Mouse (Mus musculus): ENCODE measurements around the gene Syngr4. TPM values are rescaled to one million over a fixed set of nuclear protein-coding genes. Genes with fewer than 3 reads are reported as not detected.

Gene Syngr4
- polyA plus RNA-seq, 1 experiment, result 0.23 TPM

GRCm38 (mm10) chr7:45859008-45859407 is 37.5 kb downstream of the Syngr4 start:
- no peaks in the 10 kb centered on the region for H3K79me2 ChIP-seq (ENCODE audit: control insufficient read depth, insufficient read depth)
- TF ChIP-seq MYOD1 (IDR thresholded peaks at IDR 0.05; ENCODE audit: control insufficient read depth in 1 of 3, insufficient read length in 2 of 3, low read depth in 2 of 3) (no peak), TCF3 (IDR thresholded peaks at IDR 0.05; ENCODE audit: insufficient read length, low read depth) (no peak), E2F4 (IDR thresholded peaks at IDR 0.05; ENCODE audit: insufficient read depth) (no peak), POLR2A (IDR thresholded peaks at IDR 0.05; ENCODE audit: insufficient read length, low read depth) (no peak), POLR2AphosphoS2 (IDR thresholded peaks at IDR 0.05; ENCODE audit: insufficient read length, low read depth) (no peak), SRF (IDR thresholded peaks at IDR 0.05; ENCODE audit: control insufficient read depth, insufficient read length, low read depth) (no peak), MYOG (IDR thresholded peaks at IDR 0.05; ENCODE audit: control insufficient read depth in 1 of 3, insufficient read depth in 1 of 3, insufficient read length in 2 of 3, low read depth in 2 of 3) (no peak), REST (IDR thresholded peaks at IDR 0.05; ENCODE audit: insufficient read depth, insufficient read length) (no peak), MAX (IDR thresholded peaks at IDR 0.05; ENCODE audit: low read depth) (no peak)
- no peaks in the 10 kb centered on the region for H3K27me3 ChIP-seq (ENCODE audit: control insufficient read depth, insufficient read depth, insufficient read length)
- H3K36me3 ChIP-seq (ENCODE audit: control insufficient read depth, insufficient read depth), result no peaks in the 10 kb centered on the region
- no peak overlapping the region for H3K4me3 ChIP-seq
- H3K4me2 ChIP-seq (ENCODE audit: low read depth), result no peak overlapping the region
- H3ac ChIP-seq (ENCODE audit: control insufficient read depth, insufficient read length), result no peak overlapping the region

- H3K4me2 ChIP-seq (ENCODE audit: low read depth), result no peak overlapping the region
- H3ac ChIP-seq (ENCODE audit: control insufficient read depth, insufficient read length), result no peak overlapping the region
- H3K27me3 ChIP-seq (ENCODE audit: control insufficient read depth, insufficient read depth, insufficient read length), result no peaks in the 10 kb centered on the region
- H3K36me3 ChIP-seq (ENCODE audit: control insufficient read depth, insufficient read depth), result no peaks in the 10 kb centered on the region
- no peak overlapping the region for H3K4me3 ChIP-seq
- H3K79me2 ChIP-seq (ENCODE audit: control insufficient read depth, insufficient read depth), result no peaks in the 10 kb centered on the region
- TF ChIP-seq MYOD1 (IDR thresholded peaks at IDR 0.05; ENCODE audit: control insufficient read depth in 1 of 3, insufficient read length in 2 of 3, low read depth in 2 of 3) (no peak), MYOG (IDR thresholded peaks at IDR 0.05; ENCODE audit: control insufficient read depth in 1 of 3, insufficient read depth in 1 of 3, insufficient read length in 2 of 3, low read depth in 2 of 3) (no peak), REST (IDR thresholded peaks at IDR 0.05; ENCODE audit: insufficient read depth, insufficient read length) (no peak), E2F4 (IDR thresholded peaks at IDR 0.05; ENCODE audit: insufficient read depth) (no peak), MAX (IDR thresholded peaks at IDR 0.05; ENCODE audit: low read depth) (no peak), CEBPB (IDR thresholded peaks at IDR 0.05; ENCODE audit: insufficient read depth, poor library complexity, severe bottlenecking) (no peak), POLR2AphosphoS2 (IDR thresholded peaks at IDR 0.05; ENCODE audit: insufficient read length, low read depth) (no peak), POLR2A (IDR thresholded peaks at IDR 0.05; ENCODE audit: insufficient read length, low read depth) (no peak), USF1 (IDR thresholded peaks at IDR 0.05; ENCODE audit: low read depth) (no peak), SRF (IDR thresholded peaks at IDR 0.05; ENCODE audit: control insufficient read depth, insufficient read length, low read depth) (no peak), TCF12 (IDR thresholded peaks at IDR 0.05; ENCODE audit: insufficient read depth, poor library complexity, severe bottlenecking) (no peak), TCF3 (IDR thresholded peaks at IDR 0.05; ENCODE audit: insufficient read length, low read depth) (no peak)
Measured at GRCm38 (mm10) chr7:45856950-45857901, 39.3 kb downstream of the Syngr4 start.

GRCm38 (mm10) chr7:45853089-45853488 is 43.4 kb downstream of the Syngr4 start:
- Histone ChIP-seq H3K79me2 (ENCODE audit: control insufficient read depth, insufficient read depth) (no peaks in the 10 kb centered on the region), H3K4me2 (ENCODE audit: low read depth) (no peak overlapping the region), H3K36me3 (ENCODE audit: control insufficient read depth, insufficient read depth) (no peaks in the 10 kb centered on the region), H3K27me3 (ENCODE audit: control insufficient read depth, insufficient read depth, insufficient read length) (no peaks in the 10 kb centered on the region), H3ac (ENCODE audit: control insufficient read depth, insufficient read length) (no peak overlapping the region), H3K4me3 (no peak overlapping the region)
- no peak for TF ChIP-seq E2F4 (IDR thresholded peaks at IDR 0.05; ENCODE audit: insufficient read depth)
- TF ChIP-seq CEBPB (IDR thresholded peaks at IDR 0.05; ENCODE audit: insufficient read depth, poor library complexity, severe bottlenecking), result no peak
- no peak for TF ChIP-seq POLR2A (IDR thresholded peaks at IDR 0.05; ENCODE audit: insufficient read length, low read depth)
- TF ChIP-seq MAX (IDR thresholded peaks at IDR 0.05; ENCODE audit: low read depth), result no peak
- no peak for TF ChIP-seq TCF12 (IDR thresholded peaks at IDR 0.05; ENCODE audit: insufficient read depth, poor library complexity, severe bottlenecking)
- TF ChIP-seq MYOG (IDR thresholded peaks at IDR 0.05; ENCODE audit: control insufficient read depth in 1 of 3, insufficient read depth in 1 of 3, insufficient read length in 2 of 3, low read depth in 2 of 3), result no peak
- no peak for TF ChIP-seq POLR2AphosphoS2 (IDR thresholded peaks at IDR 0.05; ENCODE audit: insufficient read length, low read depth)
- no peak for TF ChIP-seq MYOD1 (IDR thresholded peaks at IDR 0.05; ENCODE audit: control insufficient read depth in 1 of 3, insufficient read length in 2 of 3, low read depth in 2 of 3)
- TF ChIP-seq TCF3 (IDR thresholded peaks at IDR 0.05; ENCODE audit: insufficient read length, low read depth), result no peak

- H3K4me2 ChIP-seq (ENCODE audit: low read depth), result no peak overlapping the region
- no peaks in the 10 kb centered on the region for H3K36me3 ChIP-seq (ENCODE audit: control insufficient read depth, insufficient read depth)
- no peak overlapping the region for H3K4me3 ChIP-seq
- TF ChIP-seq MAX (IDR thresholded peaks at IDR 0.05; ENCODE audit: low read depth) (no peak), E2F4 (IDR thresholded peaks at IDR 0.05; ENCODE audit: insufficient read depth) (no peak), POLR2AphosphoS2 (IDR thresholded peaks at IDR 0.05; ENCODE audit: insufficient read length, low read depth) (no peak), SRF (IDR thresholded peaks at IDR 0.05; ENCODE audit: control insufficient read depth, insufficient read length, low read depth) (no peak), USF1 (IDR thresholded peaks at IDR 0.05; ENCODE audit: low read depth) (no peak), REST (IDR thresholded peaks at IDR 0.05; ENCODE audit: insufficient read depth, insufficient read length) (no peak), CEBPB (IDR thresholded peaks at IDR 0.05; ENCODE audit: insufficient read depth, poor library complexity, severe bottlenecking) (no peak)
- no peak overlapping the region for H3ac ChIP-seq (ENCODE audit: control insufficient read depth, insufficient read length)
- H3K27me3 ChIP-seq (ENCODE audit: control insufficient read depth, insufficient read depth, insufficient read length), result no peaks in the 10 kb centered on the region
- no peaks in the 10 kb centered on the region for H3K79me2 ChIP-seq (ENCODE audit: control insufficient read depth, insufficient read depth)
Measured at GRCm38 (mm10) chr7:45850661-45851060, 45.9 kb downstream of the Syngr4 start.
